Mouse (Mus musculus) CH12.LX (cell line): Measurements from ENCODE around the gene Maz. TPM values are rescaled to one million over a fixed set of nuclear protein-coding genes. Genes with fewer than 3 reads are reported as not detected.

Experiments used
- DNase-seq: peaks from one replicate; pipeline ENCODE4 v3.0.0-alpha.2; 2013; ENCODE audit errors: extremely low read depth
- H3K27ac ChIP-seq: 2 replicates; pipeline ENCODE4 v1.5.1; 2012; ENCODE audit warnings: low read depth, mild to moderate bottlenecking, control low read depth, moderate library complexity; ENCODE audit not compliant: insufficient read depth
- H3K27me3 ChIP-seq: replicated peaks from 2 replicates; pipeline ENCODE3; 2012; ENCODE audit warnings: inconsistent platforms
- H3K36me3 ChIP-seq, 2 experiments: replicated peaks in 1 of 2; 2 replicates each; pipeline versions ENCODE3 to v1.6.1; 2012; ENCODE audit warnings: inconsistent platforms in 1 of 2, low read length in 1 of 2, mild to moderate bottlenecking in 1 of 2, mixed read lengths in 1 of 2, moderate library complexity in 1 of 2; ENCODE audit not compliant: control insufficient read depth in 1 of 2, insufficient read depth in 1 of 2
- H3K4me1 ChIP-seq, 2 experiments: 2 replicates each; pipeline ENCODE4 v1.6.1; 2012; ENCODE audit warnings: inconsistent platforms in 1 of 2, moderate library complexity in 1 of 2; ENCODE audit not compliant: insufficient read depth in 2 of 2, control insufficient read depth in 1 of 2
- H3K4me2 ChIP-seq: 2 replicates; pipeline ENCODE4 v1.6.1; 2012; ENCODE audit warnings: low read depth, mild to moderate bottlenecking, control low read depth; ENCODE audit not compliant: poor library complexity, insufficient read depth, severe bottlenecking
- H3K4me3 ChIP-seq, 3 experiments: fragments of 150-350 bp in 1 of 3; sonication (generic) in 1 of 3; replicated peaks in 1 of 3; 2 replicates each; pipeline versions ENCODE3 to v1.5.1; 2011 to 2012; ENCODE audit warnings: low read depth in 2 of 3, low read length in 2 of 3, mild to moderate bottlenecking in 2 of 3, moderate library complexity in 2 of 3, control low read depth in 1 of 3, improper control_type of control experiment in 1 of 3, inconsistent platforms in 1 of 3, mixed read lengths in 1 of 3; ENCODE audit not compliant: poor library complexity in 1 of 3
- H3K79me2 ChIP-seq: replicated peaks from 2 replicates; pipeline ENCODE4 v1.6.1; 2012; ENCODE audit warnings: mild to moderate bottlenecking, moderate library complexity; ENCODE audit not compliant: control insufficient read depth, poor library complexity, insufficient read depth, severe bottlenecking; ENCODE audit errors: extremely low read depth
- H3K9ac ChIP-seq: 2 replicates; pipeline ENCODE4 v1.6.1; 2012; ENCODE audit warnings: low read depth, mild to moderate bottlenecking, control low read depth, moderate library complexity; ENCODE audit not compliant: insufficient read depth
- H3K9me3 ChIP-seq: replicated peaks from 2 replicates; pipeline ENCODE3; 2012; ENCODE audit warnings: low read length, inconsistent platforms, mixed read lengths
- BHLHE40 ChIP-seq: IDR thresholded peaks from 2 replicates; pipeline ENCODE4 v1.6.1; 2011; ENCODE audit warnings: mild to moderate bottlenecking, low read depth, low read length, improper control_type of control experiment
- CHD2 ChIP-seq: IDR thresholded peaks from 2 replicates; pipeline ENCODE4 v1.6.1; 2011; ENCODE audit warnings: low read length, improper control_type of control experiment
- CTCF ChIP-seq, 2 experiments: IDR thresholded peaks in 1 of 2; conservative IDR thresholded peaks in 1 of 2; 2 replicates each; pipeline ENCODE4 v1.5.1; 2011 to 2012; ENCODE audit warnings: low read depth in 2 of 2, low read length in 2 of 2, improper control_type of control experiment in 1 of 2, inconsistent platforms in 1 of 2, mild to moderate bottlenecking in 1 of 2, moderate library complexity in 1 of 2
- ETS1 ChIP-seq: conservative IDR thresholded peaks from 2 replicates; pipeline ENCODE4 v1.6.1; 2012; ENCODE audit warnings: low read depth, mild to moderate bottlenecking, inconsistent platforms, low read length, improper control_type of control experiment, moderate library complexity
- GABPA ChIP-seq: IDR thresholded peaks from 2 replicates; pipeline ENCODE4 v1.6.1; 2012; ENCODE audit warnings: low read depth, low read length, improper control_type of control experiment, inconsistent platforms; ENCODE audit not compliant: insufficient replicate concordance
- IRF4 ChIP-seq: IDR thresholded peaks from 2 replicates; pipeline ENCODE4 v1.6.1; 2014; ENCODE audit warnings: low read depth, mild to moderate bottlenecking, inconsistent platforms, low read length, improper control_type of control experiment
- JUN ChIP-seq: IDR thresholded peaks from 2 replicates; pipeline ENCODE4 v1.6.1; 2011; ENCODE audit warnings: low read depth, mild to moderate bottlenecking, low read length, improper control_type of control experiment, moderate library complexity; ENCODE audit not compliant: insufficient read depth
- JUND ChIP-seq: conservative IDR thresholded peaks from 2 replicates; pipeline ENCODE4 v1.6.1; 2011; ENCODE audit warnings: low read depth, low read length, improper control_type of control experiment
- MAFK ChIP-seq: IDR thresholded peaks from 2 replicates; pipeline ENCODE4 v1.6.1; 2011; ENCODE audit warnings: low read length, improper control_type of control experiment; ENCODE audit not compliant: insufficient replicate concordance
- MAX ChIP-seq: IDR thresholded peaks from 2 replicates; pipeline ENCODE4 v1.6.1; 2011; ENCODE audit warnings: low read length, improper control_type of control experiment
- MEF2A ChIP-seq: IDR thresholded peaks from 2 replicates; pipeline ENCODE4 v1.6.1; 2014; ENCODE audit warnings: low read depth, mild to moderate bottlenecking, inconsistent platforms, low read length, improper control_type of control experiment, borderline replicate concordance
- MXI1 ChIP-seq: IDR thresholded peaks from 2 replicates; pipeline ENCODE4 v1.6.1; 2011; ENCODE audit warnings: mild to moderate bottlenecking, low read depth, low read length, improper control_type of control experiment
- NRF1 ChIP-seq: IDR thresholded peaks from 2 replicates; pipeline ENCODE4 v1.6.1; 2014; ENCODE audit warnings: low read depth, mild to moderate bottlenecking, inconsistent platforms, low read length, improper control_type of control experiment, moderate library complexity
- PAX5 ChIP-seq: IDR thresholded peaks from 2 replicates; pipeline ENCODE4 v1.6.1; 2012; ENCODE audit warnings: low read length, inconsistent platforms, mixed read lengths
- POLR2A ChIP-seq: IDR thresholded peaks from 2 replicates; pipeline ENCODE4 v1.6.1; 2011; ENCODE audit warnings: low read depth, mild to moderate bottlenecking, improper control_type of control experiment, low read length
- POLR2AphosphoS2 ChIP-seq: IDR thresholded peaks from 2 replicates; pipeline ENCODE4 v1.6.1; 2011; ENCODE audit warnings: low read depth, low read length, improper control_type of control experiment
- RAD21 ChIP-seq: IDR thresholded peaks from 2 replicates; pipeline ENCODE4 v1.6.1; 2011; ENCODE audit warnings: low read depth, mild to moderate bottlenecking, low read length, improper control_type of control experiment, moderate library complexity
- RCOR1 ChIP-seq: conservative IDR thresholded peaks from 2 replicates; pipeline ENCODE4 v1.6.1; 2012; ENCODE audit warnings: low read depth, mild to moderate bottlenecking, inconsistent platforms, low read length, improper control_type of control experiment
- SIN3A ChIP-seq: IDR thresholded peaks from 2 replicates; pipeline ENCODE4 v1.6.1; 2012; ENCODE audit warnings: low read length, improper control_type of control experiment, inconsistent platforms
- SMC3 ChIP-seq: IDR thresholded peaks from 2 replicates; pipeline ENCODE4 v1.6.1; 2011; ENCODE audit warnings: low read depth, low read length, improper control_type of control experiment
- TBP ChIP-seq: conservative IDR thresholded peaks from 2 replicates; pipeline ENCODE4 v1.6.1; 2011; ENCODE audit warnings: low read depth, low read length, improper control_type of control experiment
- USF2 ChIP-seq: conservative IDR thresholded peaks from 2 replicates; pipeline ENCODE4 v1.6.1; 2011; ENCODE audit warnings: low read depth, low read length, improper control_type of control experiment
- ZKSCAN1 ChIP-seq: IDR thresholded peaks from 2 replicates; pipeline ENCODE4 v1.6.1; 2012; ENCODE audit warnings: low read depth, inconsistent platforms, low read length, improper control_type of control experiment, borderline replicate concordance
- ZNF384 ChIP-seq: IDR thresholded peaks from 2 replicates; pipeline ENCODE4 v1.6.1; 2012; ENCODE audit warnings: low read depth, low read length, improper control_type of control experiment, inconsistent platforms
- dilution Hi-C: fragments of 300-500 bp; cut with MboI; formaldehyde crosslinking; loops from 2 replicates; pipeline ENCODE4 v1.14.3; 2020; ENCODE audit warnings: low sequenced_read_pairs; ENCODE audit not compliant: extremely low pct_unique_long_range_greater_than_20kb, extremely low pct_ligation_motif_present
- in situ Hi-C: fragments of 300-500 bp; cut with MboI; formaldehyde crosslinking; loops from 3 replicates; pipeline ENCODE4 v1.14.3; 2019; ENCODE audit warnings: low sequenced_read_pairs, low pct_ligation_motif_present, low pct_unique_long_range_greater_than_20kb, mixed read lengths
- polyA plus RNA-seq: library from polyadenylated mRNA; unstranded; fragments of >175 nt; gene quantifications from 2 replicates; pipeline ENCODE4 v1.2.1, GENCODE M21; 2012; ENCODE audit warnings: low read depth; ENCODE audit not compliant: insufficient read length
- total RNA-seq, 2 experiments: library from RNA; depleted of rRNA; stranded (reverse); fragments of 300-350 nt in 1 of 2; fragments of >200 nt in 1 of 2; gene quantifications; 2 replicates each; pipeline ENCODE4 v1.2.3; 2012 to 2014

Gene Maz
- total and polyA plus RNA-seq, 3 experiments: 87.0 to 219 (median 91.2) TPM

DNA sequence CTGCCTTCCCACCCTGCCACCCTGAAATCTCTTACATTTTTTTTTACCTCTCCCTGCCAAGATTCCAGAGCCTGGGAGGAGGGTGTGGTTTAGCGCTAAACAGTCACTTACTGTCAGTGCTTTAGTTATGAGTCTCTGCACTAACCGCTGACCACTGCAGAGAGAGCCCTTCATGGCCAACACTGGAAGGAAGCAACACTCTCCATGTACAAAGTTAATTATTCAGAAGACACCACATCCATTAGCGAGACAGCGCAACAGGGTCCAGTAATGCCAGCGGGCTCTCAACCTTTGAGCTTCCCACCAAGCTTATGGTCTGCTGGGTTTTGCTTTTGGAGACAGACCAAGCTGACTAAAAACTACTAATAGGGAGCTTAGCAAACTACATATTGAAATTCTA is 49.4 kb upstream of the Maz start:
- Histone ChIP-seq H3K4me2 (no peak overlapping the region), H3K9ac (no peak overlapping the region), H3K4me1 (peaks cover 8 to 42% of the 10 kb centered on the region in 2 experiments), H3K9me3 (peaks cover 4% of the 10 kb centered on the region), H3K27me3 (no peaks in the 10 kb centered on the region), H3K36me3 (peaks cover 0 to 21% of the 10 kb centered on the region in 2 experiments), H3K4me3 (no peak overlapping the region), H3K27ac (no peak overlapping the region), H3K79me2 (no peaks in the 10 kb centered on the region)
- no peak for DNase-seq
- in situ Hi-C loops: loop anchor here (5.0 kb wide), 1 partner anchor 294 kb away; the partner anchor contains the start of gene Tbx6
- TF ChIP-seq TBP (no peak), PAX5 (no peak), POLR2AphosphoS2 (no peak), JUND (no peak), MAX (no peak), IRF4 (no peak), MXI1 (no peak), MEF2A (no peak), ZKSCAN1 (no peak), ETS1 (no peak), CTCF (conservative IDR thresholded peaks at IDR 0.05 in 1 of 2, IDR thresholded peaks at IDR 0.05 in 1 of 2; ENCODE audit: low read depth in 2 of 2, low read length in 2 of 2) (no peak), SIN3A (no peak), ZNF384 (no peak)
- dilution Hi-C loops: no loop called here

DNA sequence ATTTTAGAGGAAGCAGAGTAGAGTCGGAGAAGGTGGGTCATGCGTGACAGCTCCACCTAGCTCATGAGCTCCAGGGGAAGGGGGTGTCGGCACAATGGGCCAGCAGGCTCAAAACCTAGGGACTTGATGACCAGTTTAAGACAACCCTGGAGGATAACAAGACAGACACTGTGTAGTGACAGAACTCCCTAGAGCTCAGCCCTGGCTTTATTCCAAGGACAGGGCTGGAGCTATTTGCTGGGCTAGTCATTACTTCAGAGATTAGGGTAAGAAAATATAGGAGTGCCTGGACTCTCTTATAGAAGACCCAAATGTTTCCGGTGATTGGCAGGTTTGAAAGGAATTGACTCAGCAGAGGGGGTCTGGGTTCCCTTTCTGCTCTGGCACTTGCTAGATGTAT is 46.4 kb upstream of the Maz start:
- Histone ChIP-seq H3K4me3 (no peak overlapping the region), H3K27me3 (no peaks in the 10 kb centered on the region), H3K4me1 (peaks cover 2 to 23% of the 10 kb centered on the region in 2 experiments; a peak in 3 of 4 replicates), H3K9me3 (peaks cover 4% of the 10 kb centered on the region), H3K79me2 (no peaks in the 10 kb centered on the region), H3K9ac (no peak overlapping the region), H3K27ac (no peak overlapping the region), H3K36me3 (peaks cover 0 to 17% of the 10 kb centered on the region in 2 experiments), H3K4me2 (no peak overlapping the region)
- in situ Hi-C loops: no loop called here
- TF ChIP-seq RAD21 (no peak), POLR2A (no peak), TBP (no peak), USF2 (no peak), SIN3A (no peak), IRF4 (no peak), BHLHE40 (no peak), PAX5 (no peak), RCOR1 (no peak), ETS1 (no peak), MAFK (no peak), NRF1 (no peak), GABPA (no peak), JUN (no peak), CHD2 (no peak), SMC3 (no peak)
- no peak for DNase-seq
- dilution Hi-C loops: no loop called here
